In genomic region chr10:29686982-29687381, GRCm38 (mm10) we compare ENCODE assay signal across 25 mouse cellular contexts.
A peak's percentile ranks its signal among the peaks of the same experiment; 100 is the strongest.
DNase-seq lines count a peak whose midpoint lies in the region; ATAC-seq and TF ChIP-seq lines count a peak whose summit lies in the region.
"Had no signal": no experiment of that assay in that cellular context is flagged by ENCODE, and none has a peak within 500 bp of the region (broad histone marks: within the 10 kb centered on the region; RNA-seq: fewer than 3 reads in every experiment).

No protein-coding gene starts in this region.

- no peak overlapping the region for H3K4me2 ChIP-seq in kidney, postnatal 0 days (ENCODE audit: low read length)
- H3K4me2 ChIP-seq in limb, embryonic 14.5 days (replicated peaks; ENCODE audit: low read depth, low read length, severe bottlenecking): no peak overlapping the region
- no peak overlapping the region for H3K4me2 ChIP-seq in forebrain, embryonic 14.5 days (ENCODE audit: low read length)
- H3K4me2 ChIP-seq: embryonic facial prominence, embryonic 13.5 days; forebrain, embryonic 13.5 days; heart, embryonic 11.5 days; hindbrain, embryonic 12.5 days; hindbrain, embryonic 15.5 days had no signal

- no peaks in the 10 kb centered on the region for H3K9me3 ChIP-seq in kidney, postnatal 0 days (replicated peaks; ENCODE audit: low read length)
- no peaks in the 10 kb centered on the region for H3K9me3 ChIP-seq in limb, embryonic 14.5 days (ENCODE audit: control insufficient read depth, low read length)
- no peaks in the 10 kb centered on the region for H3K9me3 ChIP-seq in forebrain, embryonic 14.5 days (replicated peaks; ENCODE audit: control insufficient read depth, low read length)
- H3K9me3 ChIP-seq: embryonic facial prominence, embryonic 13.5 days; forebrain, embryonic 10.5 days; forebrain, embryonic 13.5 days; hindbrain, embryonic 12.5 days; hindbrain, embryonic 15.5 days had no signal

- no peaks in the 10 kb centered on the region for H3K36me3 ChIP-seq in kidney, postnatal 0 days (ENCODE audit: insufficient read depth, low read length)
- H3K36me3 ChIP-seq in limb, embryonic 14.5 days (ENCODE audit: control insufficient read depth, insufficient read depth, low read length): no peaks in the 10 kb centered on the region
- H3K36me3 ChIP-seq in forebrain, embryonic 14.5 days (ENCODE audit: control insufficient read depth, insufficient read depth, low read length): no peaks in the 10 kb centered on the region
- H3K36me3 ChIP-seq: embryonic facial prominence, embryonic 13.5 days; forebrain, embryonic 10.5 days; hindbrain, embryonic 12.5 days; hindbrain, embryonic 15.5 days had no signal

- WGBS in kidney, postnatal 0 days: 39% methylated on average over 5 of the region's 5 CpGs
- 40% methylated on average over 5 of the region's 5 CpGs for WGBS in limb, embryonic 14.5 days
- 73% methylated on average over 5 of the region's 5 CpGs for WGBS in forebrain, embryonic 14.5 days

- DNase-seq in embryo, embryonic 10 days (ENCODE audit: low spot score): peak; percentile 40
- no peak for DNase-seq in embryo, embryonic 9.5 days (ENCODE audit: extremely low spot score)
- DNase-seq in kidney, postnatal 0 days (ENCODE audit: low spot score): peak; percentile 40
- DNase-seq in kidney, adult 8-10 months: no peak
- DNase-seq in embryo, embryonic 10.5 days (ENCODE audit: low spot score): peak; percentile 42
- peak; percentile 58 for DNase-seq in limb, embryonic 14.5 days (ENCODE audit: low spot score)
- DNase-seq in forebrain, embryonic 14.5 days (ENCODE audit: low spot score): no peak
- DNase-seq in layer of hippocampus, adult 18-20 months (ENCODE audit: low spot score in 2 of 2): no peak
- DNase-seq: adrenal gland, adult 8-10 months; adrenal gland, postnatal 25 days; cerebellum, adult 11-12 months; cerebellum, adult 8-10 months; cerebellum, postnatal 10 days; cerebellum, postnatal 36 days; forebrain, postnatal 0 days; gastrocnemius, adult 2 months; gastrocnemius, postnatal 14 days; heart, adult 11 months had no signal

- no peaks in the 10 kb centered on the region for H3K27me3 ChIP-seq in kidney, postnatal 0 days (ENCODE audit: insufficient read depth, low read length)
- no peaks in the 10 kb centered on the region for H3K27me3 ChIP-seq in limb, embryonic 14.5 days (ENCODE audit: control insufficient read depth, insufficient read depth, low read length)
- H3K27me3 ChIP-seq in forebrain, embryonic 14.5 days (replicated peaks; ENCODE audit: control insufficient read depth, insufficient read depth, low read length): no peaks in the 10 kb centered on the region
- H3K27me3 ChIP-seq: embryonic facial prominence, embryonic 13.5 days; forebrain, embryonic 13.5 days; hindbrain, embryonic 12.5 days; hindbrain, embryonic 15.5 days had no signal

- H3K9ac ChIP-seq in kidney, postnatal 0 days (ENCODE audit: low read depth, low read length): no peak overlapping the region
- H3K9ac ChIP-seq in limb, embryonic 14.5 days (ENCODE audit: low read depth, low read length, severe bottlenecking): no peak overlapping the region
- no peak overlapping the region for H3K9ac ChIP-seq in forebrain, embryonic 14.5 days (ENCODE audit: low read length)
- H3K9ac ChIP-seq: embryonic facial prominence, embryonic 13.5 days; forebrain, embryonic 13.5 days; forebrain, postnatal 0 days; hindbrain, embryonic 12.5 days; hindbrain, embryonic 15.5 days had no signal

- ATAC-seq in kidney, postnatal 0 days (replicated peaks; ENCODE audit: low FRiP score, low read depth): peak; percentile 46; the same call in 1 of the 2 replicates
- ATAC-seq in limb, embryonic 14.5 days (ENCODE audit: low FRiP score, low read depth): peak; percentile 70
- no peak for ATAC-seq in forebrain, embryonic 14.5 days
- ATAC-seq: activated CD4-positive, CD25-positive, alpha-beta regulatory T cell, adult 4 months; forebrain, embryonic 13.5 days; forebrain, postnatal 0 days had no signal

- H3K27ac ChIP-seq in kidney, postnatal 0 days: no peak overlapping the region
- H3K27ac ChIP-seq in limb, embryonic 14.5 days (replicated peaks; ENCODE audit: low read depth, low read length): no peak overlapping the region
- no peak overlapping the region for H3K27ac ChIP-seq in forebrain, embryonic 14.5 days (ENCODE audit: low read depth, low read length)
- H3K27ac ChIP-seq: embryonic facial prominence, embryonic 13.5 days; forebrain, embryonic 10.5 days; forebrain, embryonic 13.5 days; gastrocnemius, adult 2 months; hindbrain, embryonic 12.5 days; hindbrain, embryonic 15.5 days had no signal

- no peaks in the 10 kb centered on the region for H3K4me1 ChIP-seq in kidney, postnatal 0 days (replicated peaks; ENCODE audit: insufficient read depth, low read length)
- H3K4me1 ChIP-seq in limb, embryonic 14.5 days (ENCODE audit: control insufficient read depth, insufficient read depth, low read length): no peaks in the 10 kb centered on the region
- H3K4me1 ChIP-seq in forebrain, embryonic 14.5 days (ENCODE audit: control insufficient read depth, insufficient read depth, low read length): no peaks in the 10 kb centered on the region
- H3K4me1 ChIP-seq: embryonic facial prominence, embryonic 13.5 days; forebrain, embryonic 10.5 days; forebrain, embryonic 13.5 days; hindbrain, embryonic 12.5 days; hindbrain, embryonic 15.5 days had no signal

- no peak overlapping the region for H3K4me3 ChIP-seq in kidney, postnatal 0 days (replicated peaks; ENCODE audit: low read depth, low read length)
- no peak overlapping the region for H3K4me3 ChIP-seq in limb, embryonic 14.5 days (replicated peaks; ENCODE audit: low read length)
- no peak overlapping the region for H3K4me3 ChIP-seq in forebrain, embryonic 14.5 days (ENCODE audit: low read depth, low read length)
- H3K4me3 ChIP-seq: embryonic facial prominence, embryonic 13.5 days; forebrain, embryonic 10.5 days; forebrain, embryonic 13.5 days; gastrocnemius, adult 2 months; hindbrain, embryonic 12.5 days; hindbrain, embryonic 15.5 days had no signal

- TF ChIP-seq POLR2A in limb, embryonic 14.5 days (IDR thresholded peaks at IDR 0.05; ENCODE audit: borderline replicate concordance, extremely low read depth, insufficient read depth, insufficient read length): no peak

- no peak for TF ChIP-seq CTCF in kidney, postnatal 0 days (IDR thresholded peaks at IDR 0.05; ENCODE audit: low read depth)

Comparison
In these comparisons a context has a peak if more than half of its experiments do, and no peak if none do; other contexts are left out.
1. DNase-seq: peak in embryo, embryonic 10 days (single experiment), kidney, postnatal 0 days (single experiment), embryo, embryonic 10.5 days (single experiment) and limb, embryonic 14.5 days (single experiment); none in embryo, embryonic 9.5 days (single experiment), kidney, adult 8-10 months (0 of 2), forebrain, embryonic 14.5 days (single experiment) and layer of hippocampus, adult 18-20 months (0 of 2).